Mouse (Mus musculus) layer of hippocampus, postnatal 36 days (tissue): ENCODE data around the gene Iqsec3. TPM values are rescaled to one million over a fixed set of nuclear protein-coding genes. Genes with fewer than 3 reads are reported as not detected.

ENCODE experiments used
- DNase-seq, 2 experiments: peaks; one replicate each; pipeline ENCODE4 v3.0.0; 2022
- total RNA-seq, 2 experiments: library from RNA; stranded (reverse); gene quantifications; 2 replicates each; pipeline ENCODE4 v1.2.3; 2021

Gene Iqsec3
- total RNA-seq, 2 experiments from 2014 or later, result 120 to 131 TPM

DNA sequence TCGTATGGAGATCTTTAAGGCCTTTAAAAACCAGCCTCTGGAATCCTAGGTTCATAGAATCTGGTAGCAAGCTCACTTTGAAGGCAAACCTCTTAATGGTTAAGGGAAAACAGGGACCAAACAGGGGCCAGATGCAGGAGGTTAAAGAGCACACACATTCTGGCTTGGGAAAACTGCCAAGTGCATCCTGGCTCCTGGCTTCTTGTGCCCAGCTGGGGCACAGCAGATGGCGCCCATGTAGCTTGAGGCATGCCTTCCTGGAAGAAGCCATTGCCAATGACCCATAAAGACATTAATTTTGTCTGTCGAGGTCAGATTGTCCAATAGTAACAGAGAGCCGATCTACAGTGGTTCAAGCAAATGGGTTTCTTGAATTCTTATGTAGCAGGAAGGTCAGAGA is 109.5 kb downstream of the Iqsec3 start:
- DNase-seq, result no peak

DNA sequence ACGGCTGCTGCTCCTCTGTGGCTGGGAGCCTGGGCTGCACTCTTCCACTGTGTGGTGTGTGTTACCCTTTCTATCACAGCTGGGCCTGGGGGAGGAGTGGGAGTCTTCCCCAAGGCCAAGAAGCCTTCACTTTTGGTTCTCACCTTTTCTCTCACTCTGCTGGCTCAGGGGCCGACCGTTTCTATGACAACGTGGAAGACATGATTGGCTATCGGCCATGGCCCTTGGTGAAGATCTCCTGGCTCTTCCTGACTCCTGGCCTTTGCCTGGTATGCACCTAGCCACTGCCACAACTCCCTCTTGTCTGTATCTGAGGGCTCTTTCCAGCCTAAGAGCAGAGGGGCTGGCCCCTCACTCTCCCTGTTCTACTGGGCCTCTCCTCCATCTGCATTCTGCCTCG is 110.4 kb downstream of the Iqsec3 start:
- DNase-seq, result no peak

DNA sequence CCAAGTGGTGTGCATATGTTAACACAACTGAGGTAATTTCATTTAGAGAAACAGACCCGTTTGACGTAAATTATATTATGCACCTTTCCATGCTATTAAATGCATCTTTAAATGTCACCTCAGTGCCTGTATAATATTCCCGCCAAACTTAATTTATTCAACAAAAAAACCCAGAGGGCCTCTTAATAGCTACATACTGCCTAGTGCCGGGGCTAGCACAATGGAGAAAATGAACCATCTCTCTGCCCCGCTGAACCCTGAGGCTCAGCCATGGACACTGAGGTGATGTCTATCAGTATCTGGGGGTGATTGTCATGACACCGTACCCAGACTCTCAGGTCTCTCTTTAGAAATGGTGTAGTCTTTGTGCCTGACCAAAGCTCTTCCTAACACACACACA is 116.2 kb downstream of the Iqsec3 start:
- no peak for DNase-seq

- DNase-seq, result no peak
Observed at GRCm38 (mm10) chr6:121356041-121356440, 117.4 kb downstream of the Iqsec3 start.

DNA sequence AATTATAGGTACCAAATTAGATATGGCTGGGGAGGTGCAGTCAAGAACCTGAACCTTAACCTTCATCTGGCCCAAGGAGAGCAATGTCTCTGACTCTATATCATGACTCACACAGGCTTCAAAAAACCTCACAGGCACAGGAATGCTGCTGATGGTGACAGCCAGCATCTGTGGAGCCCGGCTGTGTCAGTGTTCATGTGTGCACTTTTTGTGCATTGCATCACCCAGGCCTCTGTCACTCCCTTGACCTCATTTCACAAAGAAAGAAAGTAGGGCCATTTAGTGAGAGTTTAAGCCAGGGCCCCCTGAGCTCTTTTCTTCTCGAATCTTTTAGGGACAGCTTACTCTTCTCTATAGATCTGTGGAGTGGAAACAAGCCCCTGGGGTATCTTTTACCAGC is 121.2 kb downstream of the Iqsec3 start:
- no peak for DNase-seq

- DNase-seq, result no peak
Observed at GRCm38 (mm10) chr6:121346428-121346827, 127.0 kb downstream of the Iqsec3 start.

- DNase-seq, result no peak
Observed at GRCm38 (mm10) chr6:121344329-121344728, 129.1 kb downstream of the Iqsec3 start.

- DNase-seq, result no peak
Observed at GRCm38 (mm10) chr6:121343771-121344123, 129.7 kb downstream of the Iqsec3 start.

DNA sequence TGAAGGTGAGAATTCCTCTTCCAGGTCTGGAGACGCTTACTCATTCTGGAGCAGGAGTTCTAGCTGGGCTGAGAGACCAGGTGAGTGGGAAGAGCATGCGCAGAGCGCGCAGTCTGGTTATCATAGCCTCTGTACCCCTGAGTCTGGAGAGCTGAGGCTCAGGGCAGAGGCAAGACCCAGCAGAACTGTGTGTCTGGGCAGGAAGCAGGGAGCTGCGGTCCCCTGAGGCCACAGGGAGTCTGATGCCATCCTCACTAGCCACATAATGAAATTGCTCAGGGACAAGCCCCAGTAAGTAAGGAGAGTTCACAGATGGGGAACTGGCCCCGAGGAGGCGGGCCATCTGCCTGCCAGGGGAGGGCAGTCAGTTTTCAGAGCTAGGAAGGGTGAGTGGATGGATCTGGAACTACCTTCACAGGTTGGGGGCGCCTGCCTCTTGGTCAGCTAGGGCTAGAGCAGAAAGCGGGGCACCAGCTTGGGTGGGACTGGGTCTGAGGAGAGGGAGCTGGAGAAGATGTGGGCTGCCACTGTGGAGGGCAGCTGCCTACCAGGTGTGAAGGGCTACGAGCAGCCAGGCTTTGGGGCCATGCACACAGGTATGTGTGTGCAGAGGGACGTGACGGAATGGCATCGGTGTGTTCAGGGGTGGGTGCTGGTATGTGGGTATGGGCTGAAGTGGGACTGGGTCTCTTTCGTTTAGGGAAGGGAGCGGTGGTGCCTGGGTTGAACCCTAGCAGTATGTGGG is 130.3 kb downstream of the Iqsec3 start, which contains the start of gene Slc6a12:
Slc6a12 (plus strand) TSS at position 51 of the 745 bp plus-strand sequence.
- DNase-seq, result no peak

GRCm38 (mm10) chr6:121341650-121342049 is 131.8 kb downstream of the Iqsec3 start:
- DNase-seq, result no peak

DNA sequence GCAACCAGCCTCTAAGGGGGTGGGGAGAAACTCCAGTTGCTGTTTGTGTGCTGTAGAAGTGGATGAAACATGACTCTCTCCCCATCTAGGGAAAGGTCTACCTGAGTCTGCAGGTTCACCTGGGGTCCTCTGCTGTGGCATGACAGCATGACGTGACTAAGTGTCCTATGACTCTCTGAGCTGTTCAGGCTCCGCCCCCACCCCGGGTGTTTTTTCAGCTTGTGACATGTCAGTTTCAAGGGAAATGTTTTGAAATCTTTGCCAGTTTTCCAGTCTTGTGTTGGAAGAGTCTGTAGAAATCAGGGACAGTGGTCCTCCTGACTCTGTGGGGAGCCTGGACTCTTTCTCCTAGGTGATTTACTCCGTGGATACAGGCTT is 135.0 kb downstream of the Iqsec3 start:
- no peak for DNase-seq

- DNase-seq, result peak; percentile 71 to 72
Observed at GRCm38 (mm10) chr6:121337770-121338518, 135.5 kb downstream of the Iqsec3 start.

DNA sequence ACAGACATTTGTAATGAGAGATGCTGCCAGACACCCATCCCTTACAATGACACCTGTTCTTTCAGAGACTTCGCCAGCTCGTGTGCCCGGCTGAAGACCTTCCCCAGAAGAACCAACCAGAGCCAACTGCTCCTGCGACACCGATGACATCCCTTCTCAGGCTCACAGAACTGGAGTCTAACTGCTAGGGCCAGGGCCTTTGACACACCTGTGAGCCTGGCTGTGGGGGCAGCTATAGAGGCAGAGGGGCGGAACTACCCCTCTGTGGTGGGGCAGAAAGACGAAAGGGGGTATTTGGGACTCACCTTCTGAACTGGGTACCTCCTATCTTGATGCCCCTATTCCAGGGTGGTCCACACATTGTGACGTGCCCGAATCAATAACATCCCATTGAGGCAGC is 136.2 kb downstream of the Iqsec3 start:
- no peak for DNase-seq

DNA sequence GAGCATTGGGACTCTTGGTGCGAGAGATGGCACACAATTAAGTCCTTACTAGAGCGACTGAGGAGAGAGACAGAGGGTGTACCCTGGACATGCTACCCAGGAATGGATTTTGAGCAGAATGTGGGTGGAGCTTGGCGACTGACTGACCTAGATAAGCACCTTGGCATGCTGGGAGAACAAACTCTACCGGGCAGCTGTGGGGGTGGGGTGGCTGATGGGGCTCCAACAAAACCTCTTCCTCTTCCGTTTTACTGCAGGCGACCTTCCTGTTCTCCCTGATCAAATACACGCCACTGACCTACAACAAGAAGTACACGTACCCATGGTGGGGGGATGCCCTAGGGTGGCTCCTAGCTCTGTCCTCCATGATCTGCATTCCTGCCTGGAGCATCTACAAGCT is 136.9 kb downstream of the Iqsec3 start:
- no peak for DNase-seq

- no peak for DNase-seq
Observed at GRCm38 (mm10) chr6:121335841-121336240, 137.6 kb downstream of the Iqsec3 start.

- DNase-seq, result no peak
Observed at GRCm38 (mm10) chr6:121329848-121330508, 143.5 kb downstream of the Iqsec3 start.

GRCm38 (mm10) chr6:121328417-121328884 is 145.0 kb downstream of the Iqsec3 start:
- peak; percentile 47 to 48 for DNase-seq

- no peak for DNase-seq
Observed at GRCm38 (mm10) chr6:121326486-121327069, 146.9 kb downstream of the Iqsec3 start.

DNA sequence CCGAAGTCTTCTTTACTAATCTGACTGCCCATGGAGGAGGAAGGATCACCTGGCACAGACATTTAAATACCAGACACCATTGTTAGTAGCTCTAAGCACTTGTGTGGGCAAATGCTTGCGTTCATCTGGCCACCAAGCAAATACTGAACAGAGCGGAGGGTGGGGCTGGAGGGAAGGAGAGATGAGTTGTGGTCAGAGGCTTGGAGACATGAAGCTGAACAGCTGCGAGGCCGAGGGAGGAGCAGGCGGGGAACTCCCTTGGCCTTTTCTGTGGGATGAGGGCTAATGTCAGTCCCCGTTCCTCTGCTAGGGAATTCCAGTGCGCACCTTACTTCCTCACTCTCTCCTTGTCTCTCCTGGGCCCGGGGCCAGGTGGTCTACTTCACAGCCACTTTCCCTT is 147.7 kb downstream of the Iqsec3 start:
- DNase-seq, result no peak

- no peak for DNase-seq
Observed at GRCm38 (mm10) chr6:121325298-121325697, 148.2 kb downstream of the Iqsec3 start.
